Mouse (Mus musculus): ENCODE data around the gene Pparg.

- no peak for TF ChIP-seq POLR2A (IDR thresholded peaks at IDR 0.05; ENCODE audit: low read depth, low read length)
- TF ChIP-seq CTCF (IDR thresholded peaks at IDR 0.05; ENCODE audit: extremely low read depth, insufficient read length, insufficient replicate concordance, low read depth, low read length) = no peak
Measured at GRCm38 (mm10) chr6:115440231-115441006, 79.7 kb downstream of the Pparg start.

Measured in small intestine, adult 2 months (tissue).